Mouse (Mus musculus) lung, postnatal 0 days (tissue): Measurements from ENCODE around the gene Trmt1l.

Source experiments
- CTCF ChIP-seq: IDR thresholded peaks from 2 replicates; pipeline ENCODE4 v1.5.1; 2016; ENCODE audit warnings: antibody characterized with exemption, mild to moderate bottlenecking
- EP300 ChIP-seq: IDR thresholded peaks from 2 replicates; pipeline ENCODE4 v1.6.1; 2016; ENCODE audit warnings: antibody characterized with exemption, mild to moderate bottlenecking, control low read depth

DNA sequence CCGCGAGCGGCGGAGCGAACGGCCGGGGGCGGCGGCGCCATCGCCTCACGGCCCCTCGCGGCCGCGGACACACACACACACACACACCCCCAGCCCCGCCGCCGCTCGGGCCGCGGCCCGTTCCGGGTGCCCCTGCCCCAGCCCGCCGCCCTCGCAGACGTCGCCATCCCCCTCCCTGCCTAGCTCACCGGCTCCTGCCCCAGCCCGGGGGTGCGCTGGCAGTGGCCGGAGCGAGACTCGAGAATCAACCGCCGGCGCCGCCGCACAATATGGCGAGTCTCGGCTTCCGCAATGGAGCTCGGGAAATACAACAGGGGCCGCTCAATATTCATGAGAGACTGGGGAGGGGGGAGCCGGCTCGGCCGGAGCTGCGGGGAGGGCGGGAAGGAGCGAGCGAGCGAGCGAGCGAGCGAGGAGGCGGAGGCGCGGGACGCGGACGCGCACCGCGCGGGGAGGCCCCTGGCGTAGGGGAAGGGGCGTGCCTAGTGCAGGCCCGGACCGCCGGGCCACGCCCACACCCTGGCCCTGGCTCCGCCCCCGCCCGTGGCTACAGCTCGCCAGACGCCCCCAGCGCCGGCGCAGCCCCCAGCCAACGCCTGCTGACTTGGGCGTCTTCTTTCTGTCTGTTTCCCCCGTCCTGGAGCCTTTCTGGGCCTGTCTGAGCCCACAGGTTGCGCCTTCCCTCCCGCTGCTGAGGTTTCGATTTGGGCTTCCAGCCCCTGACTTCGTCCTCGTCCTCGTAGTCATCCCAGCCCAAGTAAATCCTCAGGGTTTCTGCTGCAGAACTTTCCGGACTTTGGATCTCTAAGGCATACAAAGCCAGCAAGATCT is 72.4 kb downstream of the Trmt1l start, which contains the start of gene Rnf2:
- TF ChIP-seq CTCF (no peak), EP300 (no peak)
